Mouse (Mus musculus) layer of hippocampus, postnatal 10 days (tissue): ENCODE measurements at regions not wholly inside any gene's neighbourhood (a gene's known extent, or its start where the extent isn't known, plus 50 kb on each side); places are given as distances from the start of the nearest gene placed in this dataset.
A peak's percentile ranks its signal among the peaks of the same experiment; 100 is the strongest.

Source experiments
- DNase-seq, 2 experiments: peaks; one replicate each; pipeline ENCODE4 v3.0.0; 2021; ENCODE audit warnings: low spot score in 2 of 2

DNA sequence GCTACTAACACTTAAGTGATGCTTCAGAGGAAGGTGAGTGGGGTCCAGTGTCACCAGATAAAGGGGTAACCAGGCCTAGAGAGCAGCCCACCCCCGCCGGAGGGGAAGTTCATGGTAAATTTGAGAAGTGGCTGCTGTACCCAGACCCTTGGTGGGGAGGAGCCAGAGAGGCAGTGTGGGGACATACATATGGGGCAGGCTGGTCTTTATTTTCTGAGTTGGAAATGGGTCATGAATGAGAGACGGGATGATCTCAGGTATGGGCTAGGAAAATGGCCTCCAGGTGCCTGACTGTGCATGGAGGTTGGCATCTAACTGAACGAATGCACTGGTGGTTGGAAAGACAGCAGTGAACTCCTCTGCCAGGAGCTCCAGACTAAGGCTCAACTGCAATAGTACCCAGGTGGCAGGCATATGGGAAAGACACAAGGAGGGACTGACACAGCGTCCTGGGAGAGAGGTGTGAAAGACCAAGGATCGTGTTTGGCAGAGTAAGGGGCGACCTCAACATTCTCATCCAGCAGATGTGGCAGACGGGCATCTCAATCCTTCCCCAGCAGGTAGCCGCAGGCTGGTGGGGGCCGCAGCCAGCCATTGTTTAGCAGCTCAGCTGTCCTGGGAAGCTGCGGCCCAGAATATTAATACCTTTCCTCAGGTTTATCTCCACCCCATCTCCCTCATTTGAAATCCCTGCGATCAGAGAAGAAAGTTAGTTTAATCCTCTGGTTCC is 387.7 kb downstream of the Rps24 start:
- DNase-seq = no peak

DNA sequence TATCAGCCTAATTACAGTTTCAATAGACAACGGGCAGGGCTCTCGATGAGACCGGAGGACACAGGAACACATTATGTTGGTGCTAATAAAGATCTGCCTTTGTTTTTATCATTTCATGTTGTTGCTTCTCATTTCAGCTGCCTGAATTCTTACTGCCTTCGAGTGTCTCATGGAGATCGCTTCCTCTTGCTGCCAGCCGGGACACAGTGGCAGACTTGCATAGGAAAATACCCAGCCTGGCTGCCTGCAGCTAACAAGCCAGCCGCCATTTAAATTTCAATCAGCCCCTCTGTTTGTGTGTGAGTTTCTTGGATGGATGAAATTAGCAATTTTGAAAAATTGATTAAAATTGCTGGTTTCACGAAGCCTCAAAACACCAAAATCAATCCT is 388.2 kb downstream of the Rps24 start:
- DNase-seq = peak in 1 of 2 experiments; percentile 63

DNA sequence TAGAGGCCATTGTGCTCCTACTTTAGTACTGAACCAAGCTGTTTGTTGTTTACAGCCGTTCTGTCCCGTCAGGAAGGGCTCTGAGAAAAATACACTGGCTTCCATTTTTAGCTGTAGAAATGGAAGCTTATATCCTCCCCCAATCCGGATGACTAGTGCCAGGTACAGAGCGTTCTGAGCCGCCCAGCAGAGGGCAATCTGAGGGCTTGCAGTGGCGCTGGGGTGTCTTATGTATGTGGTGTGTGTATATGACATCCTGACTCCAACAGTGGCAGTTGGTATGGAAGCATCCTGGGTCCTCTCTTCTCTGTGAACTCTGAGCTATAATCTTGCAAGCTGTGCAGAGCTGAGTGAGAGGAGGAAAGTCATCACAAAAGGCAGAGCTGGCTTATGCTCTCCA is 389.0 kb downstream of the Rps24 start:
- no peak for DNase-seq

DNA sequence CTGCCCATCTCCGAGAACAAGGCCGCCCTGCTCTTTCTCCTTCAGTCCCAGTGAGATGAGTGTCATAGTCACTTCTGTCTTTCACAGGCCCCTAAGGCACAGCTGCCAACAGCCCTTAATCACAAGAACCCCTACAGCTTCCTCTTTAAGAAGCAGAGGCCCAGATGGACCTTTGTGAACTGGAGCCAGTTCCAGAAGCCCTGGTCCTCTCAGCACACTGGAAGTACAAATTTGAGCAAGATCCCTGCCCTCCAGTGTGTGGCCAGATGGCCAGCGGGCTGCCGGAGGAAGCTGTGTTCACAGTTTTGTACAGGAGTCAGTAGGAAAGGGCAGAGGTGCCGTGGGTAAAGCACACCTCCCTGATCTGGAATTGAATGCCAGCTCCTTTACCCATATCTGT is 389.6 kb downstream of the Rps24 start:
- DNase-seq = no peak

DNA sequence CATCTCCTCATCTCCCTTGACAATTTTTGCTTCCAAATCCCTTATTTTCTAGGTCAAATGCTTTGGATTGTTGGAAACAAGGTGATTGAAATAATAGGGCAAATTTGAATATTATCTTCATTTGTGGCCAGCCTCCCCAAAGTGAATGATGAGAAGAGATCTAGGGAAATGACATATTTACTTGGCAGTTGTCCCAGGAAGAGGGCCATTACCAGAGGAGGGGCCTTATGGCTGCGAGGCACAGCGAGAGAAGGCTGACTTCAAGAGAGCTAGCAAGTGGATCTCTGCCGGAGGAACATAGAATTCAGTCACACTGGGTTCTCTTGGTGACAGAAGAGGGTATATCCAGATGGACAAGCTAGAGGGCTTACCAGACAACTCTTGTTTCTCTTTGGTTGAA is 390.9 kb downstream of the Rps24 start:
- DNase-seq = no peak

DNA sequence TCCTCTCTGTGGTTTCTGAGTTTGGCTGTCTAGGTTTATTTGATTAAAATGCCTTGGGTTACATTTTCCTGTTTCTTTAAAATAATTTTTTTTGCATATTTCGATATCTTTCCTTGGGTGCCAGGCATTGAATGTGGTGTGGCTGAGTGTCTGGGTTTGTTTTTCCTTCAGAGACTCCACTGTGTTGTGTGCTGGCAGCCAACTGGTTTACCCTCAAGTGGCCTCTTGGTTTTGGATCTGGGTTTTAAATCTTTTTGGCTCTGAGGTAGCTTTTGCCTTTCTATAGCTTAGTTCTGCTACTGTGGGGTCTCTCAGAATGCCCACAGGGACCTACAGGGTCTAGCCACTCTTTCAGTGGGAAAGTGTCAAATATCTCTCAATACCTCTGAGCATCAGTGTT is 399.2 kb downstream of the Rps24 start:
- no peak for DNase-seq

DNA sequence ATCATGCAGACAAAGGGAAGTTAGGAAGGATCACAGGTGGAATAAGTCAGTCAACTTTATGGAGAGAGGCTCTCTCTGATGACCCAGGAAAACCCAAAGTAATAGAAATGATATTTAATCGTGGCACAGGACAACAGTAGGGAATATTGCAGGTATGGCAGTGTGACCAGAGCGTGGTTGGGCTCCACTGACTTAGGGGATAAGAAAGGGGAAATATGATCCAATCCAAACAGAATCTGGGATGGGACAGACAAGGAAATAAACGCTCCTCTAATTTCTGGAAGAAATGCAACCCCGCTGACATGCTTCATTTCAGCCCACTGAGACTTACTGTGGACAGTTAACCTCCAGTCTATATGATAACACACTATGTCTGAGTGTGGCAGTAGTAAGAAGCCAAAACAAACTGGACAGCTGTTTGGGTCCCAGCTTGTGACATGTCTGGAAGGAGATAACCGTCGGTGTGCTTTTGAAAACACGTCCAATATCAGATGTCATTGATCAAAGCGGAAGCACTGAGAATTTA is 400.0 kb downstream of the Rps24 start:
- no peak for DNase-seq

DNA sequence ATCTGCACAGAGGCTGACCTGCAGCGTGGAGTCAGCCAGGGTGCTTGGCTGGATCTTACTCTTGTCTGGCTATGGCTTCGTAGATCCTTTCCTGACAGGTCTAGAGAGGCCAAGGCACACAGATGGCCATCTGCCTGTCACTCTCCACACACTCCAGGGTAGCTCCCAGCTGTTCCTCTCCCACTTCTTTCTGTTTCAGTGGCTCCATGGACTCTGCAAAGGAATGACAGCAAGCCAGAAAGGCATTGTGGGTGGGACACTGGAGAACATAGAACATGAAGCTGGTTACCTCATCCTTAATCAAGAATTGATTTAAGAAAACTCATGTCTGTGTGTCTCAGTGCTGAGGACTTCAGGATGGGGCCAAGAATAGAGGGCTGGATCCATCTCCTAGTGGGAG is 403.9 kb downstream of the Rps24 start:
- DNase-seq = no peak

DNA sequence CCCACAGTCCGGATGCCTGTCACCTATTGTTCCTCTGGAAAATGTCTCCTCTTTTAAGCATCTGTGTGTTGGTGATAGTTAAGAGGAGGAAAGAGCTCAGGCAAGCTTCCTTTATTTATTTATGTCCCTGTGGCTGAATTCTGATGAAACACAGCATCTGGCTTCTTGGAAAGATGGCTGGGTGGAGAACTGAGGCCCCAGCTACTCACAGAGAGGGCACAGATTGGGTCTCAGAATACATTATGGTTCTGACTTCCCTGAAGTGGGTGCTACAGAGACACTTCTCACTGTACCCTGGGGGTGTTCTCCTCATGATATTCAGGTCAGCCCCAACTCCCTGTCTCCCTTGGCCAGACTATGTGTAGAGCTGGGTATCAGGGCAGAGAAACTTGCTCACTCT is 408.3 kb downstream of the Rps24 start:
- DNase-seq = no peak

DNA sequence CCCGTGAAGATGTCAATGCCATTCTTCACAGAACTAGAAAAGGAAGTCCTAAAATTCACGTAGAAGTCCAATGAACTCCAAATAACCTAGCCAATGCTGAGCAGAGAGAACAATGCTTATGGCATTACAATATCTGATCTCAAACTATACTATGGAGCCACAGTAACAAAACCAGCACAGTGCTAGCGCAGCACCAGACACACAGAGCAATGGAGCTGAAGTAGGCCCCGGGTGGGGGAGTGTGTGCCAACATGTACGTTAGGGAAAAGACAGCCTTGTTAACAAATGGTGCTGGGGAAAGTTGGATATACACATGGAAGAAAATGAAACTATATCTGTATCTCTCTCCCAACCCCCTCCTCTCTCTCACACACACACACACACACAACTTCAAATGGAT is 409.8 kb downstream of the Rps24 start:
- DNase-seq = no peak

DNA sequence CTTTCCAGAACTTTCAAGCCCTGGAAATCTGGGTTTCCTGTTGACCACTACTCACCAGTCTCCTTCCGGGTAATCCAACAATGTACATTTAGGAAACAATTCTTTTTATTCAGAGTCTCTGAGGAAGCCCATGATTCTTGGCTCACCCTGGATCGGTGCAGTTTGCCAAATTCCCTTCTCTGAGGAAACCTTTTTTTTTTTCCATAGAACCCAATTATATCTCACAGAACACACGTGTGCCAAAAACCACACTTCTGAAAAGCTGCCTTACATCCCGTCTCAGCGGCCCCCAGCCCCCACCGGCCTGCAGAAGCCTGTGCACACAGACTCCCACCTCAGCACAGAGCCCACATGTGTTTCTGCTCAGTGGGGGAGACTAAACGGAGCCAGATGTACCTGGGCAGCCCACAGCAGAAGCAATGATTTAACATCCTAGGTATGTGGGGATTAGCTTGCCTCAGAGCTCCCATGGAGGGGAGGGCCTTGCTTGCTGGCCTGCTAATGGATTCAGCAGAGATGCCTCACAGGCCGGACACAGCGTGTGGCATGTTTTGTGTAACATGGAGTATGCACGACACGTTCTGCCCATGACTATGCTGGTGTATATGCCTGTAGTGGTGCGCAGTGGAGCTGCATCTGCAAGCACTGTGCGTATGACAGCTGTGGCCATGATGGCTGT is 413.7 kb downstream of the Rps24 start:
- no peak for DNase-seq

DNA sequence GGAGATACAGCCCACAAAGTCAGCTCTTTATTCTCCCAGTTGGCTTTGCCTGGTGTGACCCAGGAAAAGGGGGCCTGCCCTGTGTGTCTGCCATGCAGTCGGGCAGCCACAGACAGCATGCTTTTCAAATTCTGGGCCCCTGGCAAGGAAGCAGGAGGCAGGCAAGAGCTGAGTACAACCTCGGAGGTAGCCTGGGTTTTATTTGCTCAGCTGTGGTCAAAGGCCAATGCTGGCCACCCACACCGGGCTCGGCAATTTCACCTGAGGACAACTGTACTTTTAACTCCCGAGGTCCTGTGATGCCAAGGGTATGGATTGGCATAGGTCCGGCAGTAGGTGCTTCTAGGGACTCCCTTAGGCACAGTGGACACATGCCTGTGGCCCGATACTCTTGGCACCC is 414.8 kb downstream of the Rps24 start:
- DNase-seq = no peak

DNA sequence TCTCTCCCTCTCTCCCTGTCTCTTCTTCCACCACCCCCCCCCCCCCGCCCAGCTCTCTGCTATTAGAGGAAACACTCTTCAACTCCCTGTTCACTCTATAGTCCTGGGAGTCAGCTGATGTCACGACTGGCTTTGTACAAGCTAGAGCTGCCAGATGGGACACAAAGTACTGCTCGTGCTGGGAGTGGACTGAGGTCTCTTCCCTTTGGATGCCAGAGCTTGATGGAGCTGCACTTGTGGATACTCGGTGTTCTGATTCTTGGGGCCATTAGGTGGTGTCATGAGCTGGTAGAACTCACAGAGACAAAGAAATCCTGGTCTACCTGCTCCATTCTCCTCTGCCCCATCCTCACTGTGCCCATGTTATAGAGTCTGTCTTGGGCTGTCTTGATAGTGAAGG is 415.9 kb downstream of the Rps24 start:
- no peak for DNase-seq

DNA sequence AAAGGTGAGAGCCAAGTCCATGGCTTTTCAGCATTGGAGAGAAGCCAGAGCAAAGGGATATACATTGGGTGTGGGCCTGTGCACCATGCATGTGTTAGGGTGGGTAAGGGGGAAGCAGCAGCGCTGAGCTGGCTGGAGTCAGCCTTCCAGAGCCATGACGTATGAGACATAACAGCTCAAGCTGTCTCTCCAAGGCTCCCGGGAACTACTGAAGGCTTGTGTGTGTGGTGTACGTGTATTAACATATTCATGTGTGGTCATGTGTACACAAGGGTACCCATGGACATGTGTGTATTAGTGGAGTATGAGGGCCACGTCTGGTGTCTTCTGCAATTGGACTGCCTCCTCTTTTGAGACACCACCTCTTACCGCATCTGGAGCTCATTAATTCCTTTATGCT is 417.8 kb downstream of the Rps24 start:
- DNase-seq = no peak

DNA sequence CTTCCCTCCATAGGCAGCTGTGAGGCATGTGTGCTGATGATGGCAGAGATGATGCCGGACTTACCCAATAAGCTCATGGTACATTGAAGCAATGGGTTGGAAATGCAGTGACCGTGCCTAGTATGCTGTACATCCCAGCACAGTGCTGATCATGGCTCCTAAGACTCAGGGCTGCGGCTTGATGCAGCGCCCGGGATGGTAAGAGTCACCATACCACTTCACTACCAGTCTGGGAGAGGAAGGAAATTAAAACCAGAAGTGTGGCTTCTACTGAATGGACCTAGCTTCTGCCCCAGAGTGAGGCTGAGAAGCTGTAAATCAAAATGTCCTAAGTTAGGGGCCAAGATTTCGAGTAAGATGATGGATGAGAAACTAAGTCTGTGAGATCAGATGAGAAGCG is 420.0 kb downstream of the Rps24 start:
- DNase-seq = no peak

DNA sequence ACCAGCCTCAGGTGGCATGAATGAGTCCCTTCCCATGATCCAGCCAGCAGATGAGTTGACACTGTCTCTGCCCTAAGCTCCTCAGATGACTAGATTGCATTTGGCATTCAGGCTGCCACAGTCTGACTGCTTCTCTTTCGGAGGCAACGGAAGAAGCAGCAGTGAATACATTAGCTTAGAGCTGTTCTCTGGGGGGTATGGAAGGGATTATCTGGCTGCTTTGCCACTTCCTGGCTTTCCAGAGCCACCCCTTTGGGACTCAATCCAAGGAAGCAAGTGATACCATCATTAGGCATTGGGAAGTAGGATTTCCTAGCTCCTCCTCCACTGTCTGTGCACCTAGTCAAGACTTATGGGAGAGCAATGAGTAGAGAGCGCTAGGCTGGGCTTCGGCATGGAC is 421.5 kb downstream of the Rps24 start:
- no peak for DNase-seq

DNA sequence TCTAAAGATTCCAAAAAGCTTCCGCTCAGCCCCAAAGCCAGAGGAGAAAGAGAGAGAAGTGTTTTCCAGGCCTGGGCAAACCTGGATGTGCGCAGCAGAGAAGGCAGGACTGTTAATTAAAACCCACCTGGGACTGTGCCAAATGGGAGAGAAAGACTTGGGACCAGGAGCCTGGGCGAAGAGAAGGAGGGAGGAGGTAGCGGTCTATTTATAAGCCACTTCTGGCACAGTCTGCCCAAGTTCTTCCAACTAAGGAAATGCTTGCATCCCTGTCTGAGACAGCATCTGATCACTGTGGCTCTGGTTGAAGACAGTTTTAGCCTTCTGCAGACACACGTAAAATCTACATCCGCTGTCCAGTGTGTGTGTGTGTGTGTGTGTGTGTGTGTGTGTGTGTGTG is 424.7 kb downstream of the Rps24 start:
- DNase-seq = peak; percentile 33 to 55

DNA sequence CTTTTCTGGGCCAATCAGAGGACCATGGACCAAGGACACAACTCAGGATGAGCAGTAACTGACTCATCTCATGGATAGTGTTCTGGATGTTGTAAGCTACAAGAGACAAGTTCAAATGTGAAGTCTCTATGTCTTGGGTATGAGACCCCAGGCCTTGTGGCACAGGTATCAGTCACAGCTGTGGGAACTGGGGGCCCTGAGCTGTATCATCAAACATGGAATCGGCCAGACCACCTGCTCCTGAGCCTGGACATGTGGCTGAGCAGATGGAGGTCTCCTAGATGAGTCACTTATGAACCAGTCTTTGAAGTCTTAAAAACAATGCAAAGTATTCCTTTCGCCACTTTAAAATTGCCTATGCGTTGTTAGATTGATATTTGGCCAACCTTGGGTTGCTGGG is 432.1 kb downstream of the Rps24 start:
- DNase-seq = no peak

DNA sequence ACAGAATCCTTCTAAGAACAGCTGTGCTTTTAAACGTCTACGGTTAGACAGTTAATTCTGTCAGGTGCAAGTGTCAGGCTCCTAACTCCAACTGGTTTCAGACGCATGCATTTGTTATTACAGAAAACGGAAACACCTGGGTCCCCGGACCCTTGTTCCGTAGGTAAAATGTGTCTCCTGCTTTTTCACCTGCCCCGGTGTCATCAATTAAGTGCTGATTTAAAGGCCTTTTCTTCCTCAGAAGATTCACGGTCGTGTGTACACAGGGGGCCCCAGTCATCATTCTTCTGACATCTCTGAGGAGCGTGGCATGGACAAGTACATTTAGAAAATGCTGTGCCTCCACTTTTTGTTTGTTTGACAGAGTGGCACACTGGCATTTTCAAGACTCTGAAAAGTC is 435.1 kb downstream of the Rps24 start:
- DNase-seq = no peak

DNA sequence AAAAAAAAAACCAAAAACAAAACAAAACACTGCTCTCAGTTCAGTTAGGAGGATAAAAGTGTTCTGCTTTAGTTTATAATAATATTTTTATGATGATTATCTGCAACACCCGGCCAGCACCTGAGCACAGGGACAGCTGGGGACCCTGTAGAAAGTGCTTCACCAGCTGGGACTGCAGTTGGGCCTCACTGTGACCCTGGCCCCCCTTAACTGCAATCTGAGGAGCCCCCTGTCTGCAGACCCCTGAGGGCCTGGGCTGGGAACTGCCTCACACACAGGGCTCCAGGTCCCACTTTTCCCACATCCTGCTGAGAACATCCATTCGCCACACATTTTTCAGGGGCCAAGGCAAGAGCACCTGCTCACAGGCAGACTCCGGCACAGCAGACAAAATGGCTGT is 437.6 kb downstream of the Rps24 start:
- no peak for DNase-seq

DNA sequence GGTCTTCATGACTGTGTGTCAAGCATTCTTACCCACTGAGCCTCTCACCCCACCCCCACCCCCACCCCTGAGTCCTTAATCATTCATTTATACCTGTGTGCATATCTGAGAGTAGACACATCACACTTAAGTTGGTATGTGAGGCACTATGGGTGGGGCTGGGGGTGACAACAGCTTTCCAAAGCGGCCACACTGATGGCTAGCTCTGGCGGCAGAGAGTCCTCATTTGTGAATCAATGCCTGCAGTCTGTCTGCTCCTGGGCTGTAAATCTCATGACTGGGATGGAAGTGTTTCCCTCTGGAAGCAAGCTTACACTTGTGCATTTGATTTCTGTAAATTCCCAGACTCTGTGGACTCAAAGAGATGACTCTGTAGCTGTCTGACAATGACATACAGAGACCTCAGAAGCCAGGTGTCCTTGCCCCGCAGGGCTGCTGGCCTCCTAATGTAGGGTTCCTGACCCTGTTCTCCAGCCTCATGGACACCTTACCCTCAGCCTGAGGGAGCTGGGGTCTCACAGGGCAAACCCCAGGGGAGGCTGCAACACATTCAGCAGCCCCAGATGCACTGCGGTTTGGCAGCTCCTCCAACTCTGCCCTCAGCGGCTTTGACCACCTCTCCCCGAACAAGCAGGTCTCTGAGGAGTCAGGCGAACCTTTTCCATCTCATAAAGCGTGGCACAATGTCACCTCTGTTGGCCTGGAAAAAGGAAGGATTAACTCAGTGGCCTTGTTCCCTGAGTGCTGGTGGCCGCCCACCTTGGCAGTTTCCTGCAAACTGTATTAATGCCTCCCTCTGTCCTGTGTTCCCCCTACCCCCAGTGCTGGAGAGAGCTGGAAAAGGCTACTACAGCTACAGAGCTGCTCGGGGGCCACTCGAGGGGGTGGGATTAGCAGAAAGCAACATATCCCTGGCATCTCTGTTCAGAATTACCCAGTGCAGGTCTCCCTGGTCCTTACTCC is 439.4 kb downstream of the Rps24 start:
- peak in 1 of 2 experiments; percentile 39 for DNase-seq

DNA sequence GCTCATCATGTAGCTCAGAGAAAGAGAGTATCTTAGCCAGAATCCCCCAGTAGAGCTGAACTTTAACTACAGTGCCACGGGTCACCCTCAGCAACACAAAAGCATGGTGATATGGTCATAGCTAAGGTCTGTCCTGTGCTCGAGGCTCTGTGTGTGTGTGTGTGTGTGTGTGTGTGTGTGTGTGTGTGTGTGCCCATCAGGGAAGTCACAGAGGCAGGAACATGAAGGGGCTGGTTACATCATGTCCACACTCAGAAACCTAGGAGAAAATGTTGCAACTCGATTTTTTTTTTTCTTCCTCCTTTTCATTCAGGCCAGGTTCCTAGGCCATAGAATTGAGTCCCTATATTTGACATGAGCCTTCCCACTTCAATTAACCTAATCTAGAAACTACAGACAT is 441.8 kb downstream of the Rps24 start:
- DNase-seq = no peak
